Mouse (Mus musculus) adrenal gland, adult 18-20 months (tissue): ENCODE data around the gene Rnf220. TPM values are rescaled to one million over a fixed set of nuclear protein-coding genes. Genes with fewer than 3 reads are reported as not detected.

Experiments used
- DNase-seq, 2 experiments: peaks; one replicate each; pipeline ENCODE4 v3.0.0; 2021 to 2022; ENCODE audit warnings: low spot score in 2 of 2
- total RNA-seq, 2 experiments: library from RNA; stranded (reverse); gene quantifications; 1 replicate in 1 of 2; 2 replicates in 1 of 2; pipeline ENCODE4 v1.2.3; 2021

Gene Rnf220
- total RNA-seq, 2 experiments from 2014 or later: 61.6 to 80.0 TPM

GRCm38 (mm10) chr4:117309427-117309826, 187.4 kb downstream of the Rnf220 start:
- no peak for DNase-seq

- no peak for DNase-seq
Observed at GRCm38 (mm10) chr4:117307270-117307669, 189.6 kb downstream of the Rnf220 start.

- no peak for DNase-seq
Observed at GRCm38 (mm10) chr4:117305461-117305860, 191.4 kb downstream of the Rnf220 start.

GRCm38 (mm10) chr4:117304239-117305025, 192.4 kb downstream of the Rnf220 start:
- no peak for DNase-seq

- no peak for DNase-seq
Observed at GRCm38 (mm10) chr4:117303581-117304238, 193.1 kb downstream of the Rnf220 start.

GRCm38 (mm10) chr4:117302027-117302806, 194.6 kb downstream of the Rnf220 start:
- DNase-seq: no peak

- DNase-seq: no peak
Observed at GRCm38 (mm10) chr4:117299921-117300320, 196.9 kb downstream of the Rnf220 start.

- DNase-seq: no peak
Observed at GRCm38 (mm10) chr4:117297819-117298218, 199.0 kb downstream of the Rnf220 start.

GRCm38 (mm10) chr4:117296849-117297593, 199.8 kb downstream of the Rnf220 start:
- DNase-seq: no peak

GRCm38 (mm10) chr4:117291696-117292095, 205.2 kb downstream of the Rnf220 start:
- no peak for DNase-seq

- peak; percentile 77 to 81 for DNase-seq
Observed at GRCm38 (mm10) chr4:117288927-117289801, 207.7 kb downstream of the Rnf220 start.

GRCm38 (mm10) chr4:117288277-117288926, 208.4 kb downstream of the Rnf220 start:
- DNase-seq: no peak

GRCm38 (mm10) chr4:117284363-117284762, 212.5 kb downstream of the Rnf220 start:
- DNase-seq: no peak

GRCm38 (mm10) chr4:117283271-117284191, 213.3 kb downstream of the Rnf220 start:
- DNase-seq: no peak

GRCm38 (mm10) chr4:117281090-117281845, 215.6 kb downstream of the Rnf220 start:
- no peak for DNase-seq

GRCm38 (mm10) chr4:117280397-117280930, 216.4 kb downstream of the Rnf220 start:
- DNase-seq: no peak

GRCm38 (mm10) chr4:117279253-117279642, 217.6 kb downstream of the Rnf220 start:
- no peak for DNase-seq
